Mouse (Mus musculus): Measurements from ENCODE around the gene Sucla2.

DNA sequence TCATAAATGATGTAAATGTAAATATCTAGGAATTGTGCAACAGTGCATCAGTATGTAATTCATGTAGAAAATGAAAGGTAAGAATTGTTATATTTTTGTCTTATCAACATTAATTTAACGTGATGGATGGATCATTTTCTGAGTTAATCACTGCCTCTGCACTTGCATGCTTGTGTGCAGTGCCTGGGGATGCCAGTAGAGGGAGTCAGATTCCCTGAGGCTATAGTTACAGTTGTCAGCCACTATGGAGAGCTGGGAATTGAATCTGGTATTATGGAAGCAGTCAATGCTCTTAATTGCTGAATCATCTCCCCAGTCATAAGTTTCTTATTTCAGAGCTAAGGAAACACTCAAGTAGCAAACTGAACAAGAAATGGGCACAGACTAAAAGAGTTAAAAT lies 63.0 kb downstream of the Sucla2 start:
- peak; percentile 37; the same call in 1 of the 2 replicates for TF ChIP-seq CTCF (IDR thresholded peaks at IDR 0.05; ENCODE audit: insufficient read depth, low read length)
- no peak for TF ChIP-seq POLR2A (IDR thresholded peaks at IDR 0.05; ENCODE audit: borderline replicate concordance, extremely low read depth, low read depth, low read length)
